Mouse (Mus musculus) hindbrain, embryonic 16.5 days (tissue): ENCODE results near the gene Ulk4. TPM values are rescaled to one million over a fixed set of nuclear protein-coding genes. Genes with fewer than 3 reads are reported as not detected.
A peak's percentile ranks its signal among the peaks of the same experiment; 100 is the strongest.

Experiments
- ATAC-seq: fragments of 200-750 bp; cut with Nextera tagmentation; 2 replicates; pipeline ENCODE4 v1.8.0; 2017; ENCODE audit warnings: moderate TSS enrichment, moderate library complexity
- H3K27ac ChIP-seq: fragments of 300-500 bp; sonication (generic); 2 replicates; pipeline ENCODE4 v1.5.1; 2014; ENCODE audit warnings: low read depth, mild to moderate bottlenecking, control low read depth, low read length, moderate library complexity
- H3K27me3 ChIP-seq: fragments of 300-500 bp; sonication (generic); replicated peaks from 2 replicates; pipeline ENCODE4 v1.6.1; 2014; ENCODE audit warnings: low read length; ENCODE audit not compliant: control insufficient read depth, insufficient read depth
- H3K36me3 ChIP-seq: fragments of 300-500 bp; sonication (generic); 2 replicates; pipeline ENCODE4 v1.6.1; 2014; ENCODE audit warnings: mild to moderate bottlenecking, low read length, moderate library complexity, mixed read lengths; ENCODE audit not compliant: control insufficient read depth, insufficient read depth
- H3K4me1 ChIP-seq: fragments of 300-500 bp; sonication (generic); 2 replicates; pipeline ENCODE4 v1.6.1; 2014; ENCODE audit warnings: low read depth, low read length; ENCODE audit not compliant: control insufficient read depth, insufficient read depth
- H3K4me2 ChIP-seq: fragments of 300-500 bp; sonication (generic); 2 replicates; pipeline ENCODE4 v1.6.1; 2014; ENCODE audit warnings: mild to moderate bottlenecking, low read length, control low read depth, moderate library complexity
- H3K4me3 ChIP-seq: fragments of 300-500 bp; sonication (generic); 2 replicates; pipeline ENCODE4 v1.5.1; 2014; ENCODE audit warnings: mild to moderate bottlenecking, low read length, control low read depth, moderate library complexity
- H3K9ac ChIP-seq: fragments of 300-500 bp; sonication (generic); 2 replicates; pipeline ENCODE4 v1.6.1; 2014; ENCODE audit warnings: low read depth, mild to moderate bottlenecking, control low read depth, low read length, moderate library complexity
- H3K9me3 ChIP-seq: fragments of 300-500 bp; sonication (generic); 2 replicates; pipeline ENCODE4 v1.6.1; 2014; ENCODE audit warnings: mild to moderate bottlenecking, low read length, moderate library complexity; ENCODE audit not compliant: control insufficient read depth
- WGBS: fragments of 180-500 bp; shearing (Covaris S2); extraction: QIAGEN DNeasy Blood & Tissue Kit; methylation state at CpG from one replicate; pipeline ENCODE4 v1.1.7; 2014; 5-methylcytosine and 5-hydroxymethylcytosine counted together
- polyA plus RNA-seq: library from polyadenylated mRNA; unstranded; fragments of >200 nt; fragmentation: Nextera tagmentation; extraction: Ambion mirVana; gene quantifications from 2 replicates; pipeline ENCODE4 v1.2.1, GENCODE M21; 2015

Ulk4 gene
- polyA plus RNA-seq, 1 experiment from 2014 or later, result 75.8 TPM

- Histone ChIP-seq H3K27me3 (no peaks in the 10 kb centered on the region), H3K9ac (no peak overlapping the region), H3K9me3 (no peaks in the 10 kb centered on the region), H3K4me1 (peaks cover 14% of the 10 kb centered on the region), H3K4me2 (no peak overlapping the region), H3K4me3 (no peak overlapping the region), H3K27ac (no peak overlapping the region), H3K36me3 (no peaks in the 10 kb centered on the region)
- 82% methylated on average over 4 of the region's 4 CpGs for WGBS
- no peak for ATAC-seq
These were observed 290.0 kb downstream of the Ulk4 start for GRCm38 (mm10) chr9:120986994-120987393.

GRCm38 (mm10) chr9:120986255-120986654, 290.7 kb downstream of the Ulk4 start:
- no peak overlapping the region for H3K9ac ChIP-seq
- no peak overlapping the region for H3K4me2 ChIP-seq
- WGBS, result 94% methylated on average over 3 of the region's 3 CpGs
- peaks cover 14% of the 10 kb centered on the region for H3K4me1 ChIP-seq
- no peak overlapping the region for H3K27ac ChIP-seq
- no peaks in the 10 kb centered on the region for H3K36me3 ChIP-seq
- H3K9me3 ChIP-seq, result no peaks in the 10 kb centered on the region
- H3K4me3 ChIP-seq, result no peak overlapping the region
- H3K27me3 ChIP-seq, result no peaks in the 10 kb centered on the region
- ATAC-seq, result no peak

GRCm38 (mm10) chr9:120985524-120985923, 291.5 kb downstream of the Ulk4 start:
- no peaks in the 10 kb centered on the region for H3K9me3 ChIP-seq
- over 99% methylated on average over 5 of the region's 5 CpGs for WGBS
- no peak overlapping the region for H3K9ac ChIP-seq
- H3K4me1 ChIP-seq, result peaks cover 14% of the 10 kb centered on the region
- H3K27me3 ChIP-seq, result no peaks in the 10 kb centered on the region
- no peak overlapping the region for H3K27ac ChIP-seq
- H3K4me2 ChIP-seq, result no peak overlapping the region
- no peaks in the 10 kb centered on the region for H3K36me3 ChIP-seq
- no peak overlapping the region for H3K4me3 ChIP-seq
- ATAC-seq, result no peak

GRCm38 (mm10) chr9:120985009-120985408, 292.0 kb downstream of the Ulk4 start:
- no peak overlapping the region for H3K4me3 ChIP-seq
- WGBS, result 93% methylated on average over 5 of the region's 5 CpGs

GRCm38 (mm10) chr9:120984509-120984908, 292.5 kb downstream of the Ulk4 start:
- Histone ChIP-seq H3K4me3 (no peak overlapping the region), H3K4me2 (no peak overlapping the region), H3K27me3 (no peaks in the 10 kb centered on the region), H3K4me1 (peaks cover 8% of the 10 kb centered on the region), H3K9ac (no peak overlapping the region), H3K9me3 (no peaks in the 10 kb centered on the region), H3K27ac (no peak overlapping the region), H3K36me3 (no peaks in the 10 kb centered on the region)
- WGBS, result 79% methylated on average over 5 of the region's 5 CpGs
- no peak for ATAC-seq

More at GRCm38 (mm10) chr9:120985009-120985408, 292.0 kb downstream of the Ulk4 start:
- Histone ChIP-seq H3K27me3 (no peaks in the 10 kb centered on the region), H3K4me1 (peaks cover 12% of the 10 kb centered on the region), H3K36me3 (no peaks in the 10 kb centered on the region), H3K9ac (no peak overlapping the region), H3K27ac (no peak overlapping the region), H3K9me3 (no peaks in the 10 kb centered on the region), H3K4me2 (no peak overlapping the region)
- ATAC-seq, result no peak

GRCm38 (mm10) chr9:120983849-120984248, 293.1 kb downstream of the Ulk4 start:
- Histone ChIP-seq H3K4me3 (no peak overlapping the region), H3K27ac (no peak overlapping the region), H3K9me3 (no peaks in the 10 kb centered on the region), H3K36me3 (no peaks in the 10 kb centered on the region), H3K4me1 (peaks cover 8% of the 10 kb centered on the region), H3K4me2 (no peak overlapping the region), H3K9ac (no peak overlapping the region), H3K27me3 (no peaks in the 10 kb centered on the region)
- no peak for ATAC-seq
- WGBS, result 91% methylated on average over 8 of the region's 8 CpGs

- Histone ChIP-seq H3K27me3 (no peaks in the 10 kb centered on the region), H3K4me2 (no peak overlapping the region), H3K27ac (no peak overlapping the region), H3K4me3 (no peak overlapping the region), H3K9ac (no peak overlapping the region), H3K36me3 (no peaks in the 10 kb centered on the region), H3K9me3 (no peaks in the 10 kb centered on the region), H3K4me1 (no peaks in the 10 kb centered on the region)
- WGBS, result 73% methylated on average over 7 of the region's 7 CpGs
- no peak for ATAC-seq
These were observed 295.2 kb downstream of the Ulk4 start for GRCm38 (mm10) chr9:120981777-120982176.

- ATAC-seq, result no peak
These were observed 300.1 kb downstream of the Ulk4 start for GRCm38 (mm10) chr9:120976856-120977255.

GRCm38 (mm10) chr9:120976158-120976557, 300.8 kb downstream of the Ulk4 start:
- Histone ChIP-seq H3K27ac (no peak overlapping the region), H3K4me1 (no peaks in the 10 kb centered on the region; the same call in 1 of the 2 replicates), H3K27me3 (no peaks in the 10 kb centered on the region), H3K4me3 (no peak overlapping the region), H3K36me3 (no peaks in the 10 kb centered on the region), H3K9ac (no peak overlapping the region), H3K9me3 (no peaks in the 10 kb centered on the region), H3K4me2 (no peak overlapping the region)
- ATAC-seq, result peak; percentile 92
- WGBS, result 46% methylated on average over 5 of the region's 5 CpGs

More at GRCm38 (mm10) chr9:120976856-120977255, 300.1 kb downstream of the Ulk4 start:
- H3K4me3 ChIP-seq, result no peak overlapping the region
- H3K4me2 ChIP-seq, result no peak overlapping the region
- H3K27ac ChIP-seq, result no peak overlapping the region
- H3K27me3 ChIP-seq, result no peaks in the 10 kb centered on the region
- no peaks in the 10 kb centered on the region; the same call in 1 of the 2 replicates for H3K4me1 ChIP-seq
- no peak overlapping the region for H3K9ac ChIP-seq
- 96% methylated on average over 4 of the region's 4 CpGs for WGBS
- no peaks in the 10 kb centered on the region for H3K36me3 ChIP-seq
- no peaks in the 10 kb centered on the region for H3K9me3 ChIP-seq

- Histone ChIP-seq H3K4me2 (no peak overlapping the region), H3K27me3 (no peaks in the 10 kb centered on the region), H3K9me3 (no peaks in the 10 kb centered on the region), H3K36me3 (peaks cover 7% of the 10 kb centered on the region), H3K4me1 (no peaks in the 10 kb centered on the region; the same call in 1 of the 2 replicates), H3K9ac (no peak overlapping the region), H3K4me3 (no peak overlapping the region), H3K27ac (no peak overlapping the region)
- WGBS, result 97% methylated on average over 2 of the region's 2 CpGs
- no peak for ATAC-seq
These were observed 302.8 kb downstream of the Ulk4 start for GRCm38 (mm10) chr9:120974209-120974608.
